Mouse (Mus musculus) C2C12 (cell line): ENCODE results near the gene Rnf227. TPM values are rescaled to one million over a fixed set of nuclear protein-coding genes. Genes with fewer than 3 reads are reported as not detected.

ENCODE experiments used
- H3K27me3 ChIP-seq: one replicate; pipeline ENCODE4 v1.6.1; 2011; ENCODE audit not compliant: control insufficient read depth, insufficient read depth, insufficient read length
- H3K36me3 ChIP-seq: one replicate; pipeline ENCODE4 v1.6.1; 2011; ENCODE audit not compliant: control insufficient read depth, insufficient read depth
- H3K4me3 ChIP-seq: one replicate; pipeline ENCODE4 v1.5.1; 2011; ENCODE audit warnings: mild to moderate bottlenecking, control low read depth; ENCODE audit not compliant: poor library complexity, insufficient read depth, severe bottlenecking
- H3K79me2 ChIP-seq: one replicate; pipeline ENCODE4 v1.6.1; 2011; ENCODE audit not compliant: control insufficient read depth, insufficient read depth
- H3K79me3 ChIP-seq: one replicate; pipeline ENCODE4 v1.6.1; 2011; ENCODE audit warnings: low read depth, control low read depth
- H3ac ChIP-seq: one replicate; pipeline ENCODE3; 2011; ENCODE audit warnings: low read depth; ENCODE audit not compliant: control insufficient read depth, insufficient read length
- CEBPB ChIP-seq: IDR thresholded peaks from one replicate; pipeline ENCODE4 v1.6.1; 2011; ENCODE audit warnings: low read depth, mild to moderate bottlenecking, control low read depth, moderate library complexity
- CTCF ChIP-seq: IDR thresholded peaks from one replicate; pipeline ENCODE4 v1.5.1; 2011; ENCODE audit not compliant: control insufficient read depth, insufficient read depth, insufficient read length
- FOSL1 ChIP-seq: IDR thresholded peaks from one replicate; pipeline ENCODE4 v1.8.0; 2011; ENCODE audit warnings: mild to moderate bottlenecking, low read length; ENCODE audit not compliant: poor library complexity, insufficient read depth, severe bottlenecking
- MAX ChIP-seq: IDR thresholded peaks from one replicate; pipeline ENCODE4 v1.6.1; 2011; ENCODE audit warnings: mild to moderate bottlenecking, control low read depth
- MYOD1 ChIP-seq: IDR thresholded peaks from one replicate; pipeline ENCODE4 v1.6.1; 2011; ENCODE audit warnings: low read depth; ENCODE audit not compliant: control insufficient read depth, insufficient read length
- MYOG ChIP-seq: IDR thresholded peaks from one replicate; pipeline ENCODE4 v1.6.1; 2011; ENCODE audit not compliant: control insufficient read depth, insufficient read length; ENCODE audit errors: extremely low read depth
- USF1 ChIP-seq: IDR thresholded peaks from one replicate; pipeline ENCODE4 v1.6.1; 2011; ENCODE audit warnings: low read depth, mild to moderate bottlenecking, control low read depth, moderate library complexity
- polyA plus RNA-seq: library from polyadenylated mRNA; unstranded; fragments of >200 nt; fragmentation: generic; extraction: Trizol; gene quantifications from one replicate; pipeline ENCODE4 v1.2.1, GENCODE M21; 2012; ENCODE audit warnings: missing spikeins

Rnf227 gene
- polyA plus RNA-seq, 1 experiment: 3.9 TPM

DNA sequence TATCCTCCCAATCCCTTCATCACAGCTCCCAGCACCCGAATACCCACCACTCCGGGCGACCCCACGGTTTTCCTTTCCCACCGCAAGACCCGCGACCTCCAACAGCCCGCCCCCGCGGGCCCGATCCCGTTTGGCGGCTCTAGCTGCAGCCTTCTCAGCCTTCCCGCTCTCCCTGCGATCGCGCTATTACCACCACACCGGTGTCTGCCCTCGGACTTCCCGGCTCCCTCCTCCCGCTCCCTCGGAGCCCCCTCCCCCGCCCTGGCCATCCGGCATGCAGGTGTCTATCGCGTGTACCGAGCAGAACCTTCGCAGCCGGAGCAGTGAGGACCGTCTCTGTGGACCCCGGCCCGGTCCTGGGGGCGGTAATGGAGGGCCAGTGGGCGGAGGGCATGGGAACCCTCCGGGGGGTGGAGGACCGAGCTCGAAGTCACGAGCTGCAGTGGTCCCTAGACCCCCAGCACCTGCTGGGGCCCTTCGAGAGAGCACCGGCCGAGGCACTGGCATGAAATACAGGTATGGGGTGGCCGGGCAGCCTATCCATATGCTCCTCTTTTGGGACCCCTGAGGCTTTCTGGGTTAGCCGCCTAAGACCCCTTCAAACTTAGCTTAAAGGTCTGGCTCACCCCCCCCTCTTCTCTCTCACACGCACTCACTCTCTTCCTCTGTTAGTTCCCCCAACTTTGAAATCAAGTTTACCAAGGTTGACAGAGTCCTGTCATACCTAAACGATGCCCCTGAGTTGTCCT, 13.7 kb upstream of the Rnf227 start:
- Histone ChIP-seq H3K79me3 (no peaks in the 10 kb centered on the region), H3K4me3 (peak overlapping the region; percentile 16), H3K27me3 (no peaks in the 10 kb centered on the region), H3K36me3 (no peaks in the 10 kb centered on the region), H3K79me2 (peaks cover 31% of the 10 kb centered on the region), H3ac (peak overlapping the region; percentile 39)
- no peak for TF ChIP-seq USF1
- TF ChIP-seq CTCF: no peak
- TF ChIP-seq MYOD1: no peak
- TF ChIP-seq MAX: no peak
- TF ChIP-seq CEBPB: no peak
- no peak for TF ChIP-seq MYOG
- TF ChIP-seq FOSL1: no peak

DNA sequence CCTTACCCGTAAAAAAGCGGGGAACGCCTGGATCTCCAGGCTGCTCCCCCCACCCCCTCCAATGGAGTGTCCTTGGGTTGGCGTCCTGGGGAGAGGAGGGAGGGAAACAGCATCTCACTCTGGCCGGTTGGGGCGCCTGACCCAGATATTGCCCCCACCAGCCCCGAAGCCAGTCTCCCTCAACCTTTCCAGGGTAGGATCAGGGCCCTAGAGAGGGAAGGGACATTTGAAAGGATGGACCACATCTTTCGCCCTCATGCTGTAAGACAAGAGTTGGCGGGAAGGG, 13.2 kb upstream of the Rnf227 start:
- Histone ChIP-seq H3ac (no peak overlapping the region), H3K4me3 (no peak overlapping the region), H3K79me3 (no peaks in the 10 kb centered on the region), H3K27me3 (no peaks in the 10 kb centered on the region), H3K79me2 (peaks cover 26% of the 10 kb centered on the region), H3K36me3 (no peaks in the 10 kb centered on the region)
- TF ChIP-seq MAX (no peak), USF1 (no peak), FOSL1 (no peak), CTCF (no peak), CEBPB (no peak), MYOD1 (no peak)

DNA sequence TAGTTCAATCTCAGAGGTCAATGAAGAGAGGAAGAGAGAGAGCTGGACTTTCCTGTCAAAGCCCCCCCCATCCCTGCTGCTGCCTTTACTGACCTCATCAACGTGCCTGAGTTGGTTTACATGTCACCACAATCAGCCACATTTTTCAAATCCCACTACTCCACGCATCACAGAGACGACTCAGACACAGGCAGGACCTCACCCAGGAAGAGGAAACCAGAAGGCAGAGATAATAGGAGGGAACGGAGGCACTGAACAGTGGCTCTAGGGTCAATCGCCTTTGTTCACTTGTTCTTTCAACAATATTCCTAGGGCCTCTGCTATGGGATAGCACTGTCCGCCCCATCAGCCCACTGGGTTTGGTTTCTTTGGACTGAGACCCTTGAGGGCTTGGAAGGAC, 12.6 kb upstream of the Rnf227 start:
- TF ChIP-seq MYOD1 (no peak), MAX (no peak), MYOG (no peak), CTCF (no peak), FOSL1 (no peak), USF1 (no peak), CEBPB (no peak)

GRCm38 (mm10) chr11:69328517-69328916, 11.7 kb upstream of the Rnf227 start:
- Histone ChIP-seq H3K79me2 (peaks cover 12% of the 10 kb centered on the region), H3K79me3 (no peaks in the 10 kb centered on the region), H3K27me3 (no peaks in the 10 kb centered on the region), H3K36me3 (no peaks in the 10 kb centered on the region), H3K4me3 (no peak overlapping the region), H3ac (no peak overlapping the region)
- no peak for TF ChIP-seq MAX
- TF ChIP-seq MYOD1: no peak
- TF ChIP-seq USF1: no peak
- no peak for TF ChIP-seq CTCF
- TF ChIP-seq CEBPB: no peak
- TF ChIP-seq MYOG: no peak
- TF ChIP-seq FOSL1: no peak

More for the DNA sequence above, 12.6 kb upstream of the Rnf227 start:
- Histone ChIP-seq H3K4me3 (no peak overlapping the region), H3K79me2 (peaks cover 20% of the 10 kb centered on the region), H3K27me3 (no peaks in the 10 kb centered on the region), H3K79me3 (no peaks in the 10 kb centered on the region), H3ac (no peak overlapping the region), H3K36me3 (no peaks in the 10 kb centered on the region)

GRCm38 (mm10) chr11:69331152-69331551, 9.1 kb upstream of the Rnf227 start:
- Histone ChIP-seq H3K27me3 (no peaks in the 10 kb centered on the region), H3K4me3 (no peak overlapping the region), H3ac (no peak overlapping the region), H3K79me3 (no peaks in the 10 kb centered on the region), H3K79me2 (no peaks in the 10 kb centered on the region), H3K36me3 (no peaks in the 10 kb centered on the region)
- TF ChIP-seq USF1: no peak
- no peak for TF ChIP-seq CTCF
- no peak for TF ChIP-seq FOSL1
- TF ChIP-seq CEBPB: no peak
- no peak for TF ChIP-seq MYOG
- TF ChIP-seq MYOD1: no peak
- no peak for TF ChIP-seq MAX

DNA sequence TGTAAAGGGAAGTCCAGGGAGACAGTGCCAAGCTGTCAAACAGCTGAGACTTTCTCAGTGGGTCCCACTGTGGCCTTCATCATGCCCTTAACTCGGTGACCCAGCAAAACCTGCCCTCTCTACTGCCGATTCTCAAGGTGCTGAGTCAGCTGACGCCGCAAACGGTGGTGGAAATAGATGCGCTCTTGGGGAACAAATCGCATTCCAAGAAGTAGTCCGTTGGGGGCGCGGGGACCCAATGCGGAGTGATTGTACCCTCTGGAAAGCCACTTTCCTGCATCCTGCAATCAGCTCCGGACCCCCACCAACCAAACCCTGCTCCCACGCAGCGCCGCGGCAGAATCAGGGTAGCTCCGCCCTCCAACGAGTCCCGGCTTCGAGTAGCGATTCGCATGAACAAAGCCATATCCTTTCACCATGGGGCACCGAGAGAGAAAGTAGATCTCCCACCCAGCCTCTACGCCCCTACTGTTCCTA, 8.3 kb upstream of the Rnf227 start:
- no peak overlapping the region for H3K4me3 ChIP-seq
- TF ChIP-seq FOSL1 (no peak), CEBPB (no peak), CTCF (no peak), MYOG (no peak), MYOD1 (no peak), USF1 (no peak), MAX (no peak)
- no peaks in the 10 kb centered on the region for H3K36me3 ChIP-seq
- H3ac ChIP-seq: no peak overlapping the region
- no peaks in the 10 kb centered on the region for H3K79me2 ChIP-seq
- H3K79me3 ChIP-seq: no peaks in the 10 kb centered on the region
- no peaks in the 10 kb centered on the region for H3K27me3 ChIP-seq
